Mouse (Mus musculus): Measurements from ENCODE around the gene Gfy. TPM values are rescaled to one million over a fixed set of nuclear protein-coding genes. Genes with fewer than 3 reads are reported as not detected.
A peak's percentile ranks its signal among the peaks of the same experiment; 100 is the strongest.

Gfy gene
- polyA plus RNA-seq, 1 experiment from 2014 or later = not detected

DNA sequence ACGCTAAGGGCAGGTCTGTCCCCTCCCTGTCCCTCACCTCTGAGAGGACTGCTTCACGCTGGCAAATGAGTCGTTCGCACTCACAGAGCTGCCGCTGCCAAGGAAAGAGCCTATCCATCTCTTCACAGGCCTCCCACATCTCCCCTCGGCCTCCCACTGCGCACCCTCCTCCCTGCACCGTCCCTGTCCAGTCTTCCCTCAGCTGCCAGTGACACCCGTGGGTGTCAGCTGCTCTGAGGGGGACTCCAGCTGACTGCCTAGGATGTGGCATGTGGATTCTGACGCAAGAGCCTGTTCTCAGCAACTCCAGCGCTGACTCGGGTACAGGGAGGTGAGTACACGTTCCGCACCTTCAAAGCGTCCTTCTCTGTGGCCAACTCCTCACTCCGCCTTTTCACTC is 10.2 kb upstream of the Gfy start:
- Histone ChIP-seq H3K9ac (ENCODE audit: low read depth, low read length) (no peak overlapping the region), H3K4me2 (replicated peaks; ENCODE audit: low read depth, low read length) (no peak overlapping the region), H3K9me3 (ENCODE audit: control insufficient read depth, low read length) (no peaks in the 10 kb centered on the region), H3K36me3 (ENCODE audit: control insufficient read depth, insufficient read depth, low read length) (no peaks in the 10 kb centered on the region), H3K4me3 (ENCODE audit: low read length) (no peak overlapping the region), H3K4me1 (ENCODE audit: control insufficient read depth, insufficient read depth, low read length) (peaks cover 10% of the 10 kb centered on the region), H3K27ac (ENCODE audit: low read depth, low read length) (no peak overlapping the region), H3K27me3 (ENCODE audit: control insufficient read depth, insufficient read depth, low read length) (peaks cover 32% of the 10 kb centered on the region)
- no peak for ATAC-seq (ENCODE audit: low FRiP score, low TSS enrichment)
- 54% methylated on average over 16 of the region's 16 CpGs for WGBS

DNA sequence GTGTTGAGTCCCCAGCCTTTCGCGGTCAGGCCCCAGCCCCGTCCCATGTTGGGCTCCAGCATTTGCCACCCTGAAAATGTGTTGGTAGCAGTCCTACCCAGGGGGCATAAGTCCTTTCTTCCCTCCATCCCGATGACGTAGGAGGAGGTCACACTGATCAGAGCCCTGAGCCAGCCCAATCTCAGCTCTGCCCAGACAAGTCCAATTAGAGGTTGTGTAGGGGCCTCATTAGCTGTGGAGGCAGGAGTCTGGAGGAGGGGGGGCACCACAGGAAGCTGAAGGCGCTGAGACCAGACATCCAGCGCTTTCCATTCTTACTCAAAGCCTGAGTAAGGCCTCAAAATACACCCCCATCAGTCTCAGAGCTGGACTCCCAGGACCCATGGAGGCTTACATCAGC is 6.6 kb upstream of the Gfy start:
- no peaks in the 10 kb centered on the region for H3K36me3 ChIP-seq (ENCODE audit: control insufficient read depth, insufficient read depth, low read length)
- no peak overlapping the region for H3K4me2 ChIP-seq (replicated peaks; ENCODE audit: low read depth, low read length)
- 76% methylated on average over 7 of the region's 7 CpGs for WGBS
- H3K27me3 ChIP-seq (ENCODE audit: control insufficient read depth, insufficient read depth, low read length) = peaks cover 66% of the 10 kb centered on the region
- no peak overlapping the region for H3K27ac ChIP-seq (ENCODE audit: low read depth, low read length)
- no peak for ATAC-seq (ENCODE audit: low FRiP score, low TSS enrichment)
- H3K4me1 ChIP-seq (ENCODE audit: control insufficient read depth, insufficient read depth, low read length) = peaks cover 5% of the 10 kb centered on the region; the same call in 1 of the 2 replicates
- no peak overlapping the region for H3K9ac ChIP-seq (ENCODE audit: low read depth, low read length)
- H3K4me3 ChIP-seq (ENCODE audit: low read length) = no peak overlapping the region
- no peaks in the 10 kb centered on the region for H3K9me3 ChIP-seq (ENCODE audit: control insufficient read depth, low read length)

DNA sequence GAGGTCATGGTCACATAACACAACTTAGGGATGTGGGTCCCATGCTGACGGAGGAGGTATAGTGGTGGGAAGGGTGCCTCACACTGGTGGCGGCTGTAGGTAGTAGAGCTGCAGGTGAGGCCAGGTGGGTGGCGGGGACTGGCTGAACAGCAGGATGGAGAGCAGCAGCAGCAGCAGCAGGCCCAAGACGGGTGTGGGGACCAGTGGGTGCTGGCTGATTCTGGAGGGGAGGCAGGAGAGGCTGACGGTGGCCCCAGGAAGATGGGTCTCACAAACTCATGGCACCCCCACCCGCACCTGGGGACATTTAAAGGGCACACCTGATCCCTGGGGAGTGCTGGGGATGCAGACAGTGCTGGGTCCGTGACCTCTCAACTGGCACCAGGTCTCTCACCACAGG is 4.3 kb upstream of the Gfy start:
- H3K4me1 ChIP-seq (ENCODE audit: control insufficient read depth, insufficient read depth, low read length) = peaks cover 5% of the 10 kb centered on the region; the same call in 1 of the 2 replicates
- no peak overlapping the region for H3K27ac ChIP-seq (ENCODE audit: low read depth, low read length)
- no peak overlapping the region for H3K4me3 ChIP-seq (ENCODE audit: low read length)
- no peak for ATAC-seq (ENCODE audit: low FRiP score, low TSS enrichment)
- WGBS = 74% methylated on average over 7 of the region's 7 CpGs
- no peak overlapping the region for H3K9ac ChIP-seq (ENCODE audit: low read depth, low read length)
- no peaks in the 10 kb centered on the region for H3K9me3 ChIP-seq (ENCODE audit: control insufficient read depth, low read length)
- H3K36me3 ChIP-seq (ENCODE audit: control insufficient read depth, insufficient read depth, low read length) = no peaks in the 10 kb centered on the region
- H3K4me2 ChIP-seq (replicated peaks; ENCODE audit: low read depth, low read length) = no peak overlapping the region
- peaks cover 74% of the 10 kb centered on the region for H3K27me3 ChIP-seq (ENCODE audit: control insufficient read depth, insufficient read depth, low read length)

DNA sequence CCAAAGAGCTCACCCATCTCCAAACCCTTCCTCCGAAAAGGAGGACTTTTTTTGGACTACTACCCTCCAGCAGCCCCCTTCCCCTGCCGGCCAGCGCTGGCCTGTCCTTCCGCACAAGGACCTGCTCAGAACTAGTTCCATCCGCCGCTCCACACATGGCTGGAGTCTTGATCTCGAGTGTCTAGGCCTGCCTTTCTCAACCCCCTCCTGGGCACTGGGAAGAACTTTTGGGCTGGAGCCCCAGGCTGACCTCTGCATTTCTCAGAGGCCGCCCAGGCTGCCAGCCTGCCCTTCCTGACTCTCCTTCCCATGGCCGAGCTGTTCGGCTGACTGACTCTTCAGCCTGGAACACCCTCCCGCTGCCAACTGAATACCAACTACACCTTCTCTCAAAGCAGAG is 3.2 kb upstream of the Gfy start:
- Histone ChIP-seq H3K9me3 (ENCODE audit: control insufficient read depth, low read length) (no peaks in the 10 kb centered on the region), H3K27ac (ENCODE audit: low read depth, low read length) (no peak overlapping the region), H3K4me2 (replicated peaks; ENCODE audit: low read depth, low read length) (peak overlapping the region; percentile 38), H3K4me1 (ENCODE audit: control insufficient read depth, insufficient read depth, low read length) (peaks cover 5% of the 10 kb centered on the region; the same call in 1 of the 2 replicates), H3K4me3 (ENCODE audit: low read length) (peak overlapping the region; percentile 20), H3K9ac (ENCODE audit: low read depth, low read length) (peak overlapping the region; percentile 13; the same call in 1 of the 2 replicates), H3K36me3 (ENCODE audit: control insufficient read depth, insufficient read depth, low read length) (no peaks in the 10 kb centered on the region), H3K27me3 (ENCODE audit: control insufficient read depth, insufficient read depth, low read length) (peaks cover 83% of the 10 kb centered on the region)
- WGBS = 8% methylated on average over 11 of the region's 11 CpGs
- peak; percentile 64 for ATAC-seq (ENCODE audit: low FRiP score, low TSS enrichment)

DNA sequence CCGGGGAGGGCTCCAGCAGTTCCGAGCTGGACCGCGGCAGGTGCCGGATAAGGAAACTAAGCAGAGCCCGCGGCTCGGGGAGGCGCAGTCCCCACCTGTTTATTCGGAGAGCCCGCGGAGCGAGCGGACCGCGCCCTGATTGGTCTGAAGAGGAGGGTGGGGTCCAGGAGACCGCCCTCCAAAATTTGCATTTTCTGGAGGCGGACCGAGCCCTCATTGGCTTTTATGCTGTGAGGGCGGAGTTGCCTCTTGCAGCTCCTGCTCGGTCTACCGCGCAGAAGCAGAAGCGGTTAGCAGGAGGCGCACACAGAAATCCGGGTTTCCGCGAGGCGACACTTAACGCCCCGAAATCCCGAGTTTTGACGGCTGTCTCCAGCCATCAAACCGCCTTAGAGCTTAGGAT is 2.8 kb upstream of the Gfy start:
- ATAC-seq (ENCODE audit: low FRiP score, low TSS enrichment) = peak; percentile 89
- H3K9ac ChIP-seq (ENCODE audit: low read depth, low read length) = peak overlapping the region; percentile 13; the same call in 1 of the 2 replicates
- H3K27ac ChIP-seq (ENCODE audit: low read depth, low read length) = no peak overlapping the region
- no peaks in the 10 kb centered on the region for H3K36me3 ChIP-seq (ENCODE audit: control insufficient read depth, insufficient read depth, low read length)
- peak overlapping the region; percentile 20 for H3K4me3 ChIP-seq (ENCODE audit: low read length)
- peak overlapping the region; percentile 38 for H3K4me2 ChIP-seq (replicated peaks; ENCODE audit: low read depth, low read length)
- no peaks in the 10 kb centered on the region for H3K9me3 ChIP-seq (ENCODE audit: control insufficient read depth, low read length)
- H3K27me3 ChIP-seq (ENCODE audit: control insufficient read depth, insufficient read depth, low read length) = peaks cover 87% of the 10 kb centered on the region
- WGBS = under 1% methylated on average over 34 of the region's 34 CpGs
- H3K4me1 ChIP-seq (ENCODE audit: control insufficient read depth, insufficient read depth, low read length) = peaks cover 5% of the 10 kb centered on the region; the same call in 1 of the 2 replicates

DNA sequence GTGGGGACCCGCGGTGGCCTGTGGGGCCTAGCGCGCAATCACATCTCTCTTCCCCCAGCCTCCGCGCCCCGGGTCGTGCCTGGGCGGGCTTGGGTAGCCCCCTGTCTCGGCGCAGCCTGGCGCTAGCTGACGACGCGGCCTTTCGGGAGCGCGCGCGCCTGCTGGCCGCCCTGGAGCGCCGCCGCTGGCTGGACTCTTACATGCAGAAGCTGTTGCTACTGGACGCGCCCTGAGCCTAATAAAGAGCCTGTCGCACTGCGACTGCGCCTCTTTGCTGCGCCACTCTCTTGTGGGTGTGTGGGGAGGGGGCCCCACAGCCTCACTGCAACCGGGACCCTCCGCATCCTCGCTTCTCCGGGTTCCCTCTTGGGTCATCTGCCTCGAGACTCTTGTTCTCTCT is 2.2 kb upstream of the Gfy start:
- no peaks in the 10 kb centered on the region for H3K9me3 ChIP-seq (ENCODE audit: control insufficient read depth, low read length)
- peaks cover 92% of the 10 kb centered on the region for H3K27me3 ChIP-seq (ENCODE audit: control insufficient read depth, insufficient read depth, low read length)
- H3K9ac ChIP-seq (ENCODE audit: low read depth, low read length) = no peak overlapping the region
- 5% methylated on average over 29 of the region's 35 CpGs for WGBS
- H3K4me2 ChIP-seq (replicated peaks; ENCODE audit: low read depth, low read length) = no peak overlapping the region
- ATAC-seq (ENCODE audit: low FRiP score, low TSS enrichment) = no peak
- peaks cover 5% of the 10 kb centered on the region; the same call in 1 of the 2 replicates for H3K4me1 ChIP-seq (ENCODE audit: control insufficient read depth, insufficient read depth, low read length)
- peak overlapping the region; percentile 1; the same call in 1 of the 2 replicates for H3K4me3 ChIP-seq (ENCODE audit: low read length)
- H3K27ac ChIP-seq (ENCODE audit: low read depth, low read length) = no peak overlapping the region
- H3K36me3 ChIP-seq (ENCODE audit: control insufficient read depth, insufficient read depth, low read length) = no peaks in the 10 kb centered on the region

DNA sequence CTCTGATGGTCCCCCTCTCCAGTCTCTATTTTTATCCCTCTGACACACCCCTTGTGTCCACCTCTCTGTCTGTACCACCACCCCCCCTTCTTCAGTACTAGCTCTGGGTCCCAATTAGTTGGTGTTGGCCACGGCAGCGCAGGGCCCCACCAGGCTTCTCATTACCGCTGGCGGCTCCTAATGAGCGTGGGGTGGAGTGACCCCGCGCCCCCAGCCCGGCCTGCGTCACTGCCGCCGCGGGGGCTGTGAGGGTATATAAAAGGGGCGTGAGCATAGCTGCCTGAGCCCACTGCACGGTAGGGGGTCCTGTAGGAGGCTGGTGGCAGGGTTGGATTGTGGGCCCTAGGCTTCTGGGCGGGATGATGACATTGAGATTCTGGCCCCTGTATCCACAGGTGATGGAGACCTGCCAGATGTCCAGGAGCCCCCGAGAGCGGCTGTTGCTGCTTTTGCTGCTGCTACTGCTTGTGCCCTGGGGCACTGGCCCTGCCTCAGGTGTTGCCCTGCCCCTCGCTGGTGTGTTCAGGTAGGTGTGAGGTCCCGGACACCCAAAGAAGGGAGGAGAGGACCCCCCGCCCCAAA is 1.6 kb upstream of the Gfy start, which contains the start of gene Pth2:
Pth2 (plus strand) TSS at position 100 of the 582 bp plus-strand sequence.
- Histone ChIP-seq H3K4me3 (ENCODE audit: low read length) (peak within 1 kb of the TSS; percentile 1; the same call in 1 of the 2 replicates), H3K27me3 (ENCODE audit: control insufficient read depth, insufficient read depth, low read length) (peaks cover 92% of the 10 kb centered on the region), H3K36me3 (ENCODE audit: control insufficient read depth, insufficient read depth, low read length) (no peaks in the 10 kb centered on the region), H3K4me1 (ENCODE audit: control insufficient read depth, insufficient read depth, low read length) (peaks cover 9% of the 10 kb centered on the region; the same call in 1 of the 2 replicates), H3K27ac (ENCODE audit: low read depth, low read length) (no peak within 1 kb of the TSS), H3K9me3 (ENCODE audit: control insufficient read depth, low read length) (no peaks in the 10 kb centered on the region), H3K9ac (ENCODE audit: low read depth, low read length) (no peak within 1 kb of the TSS), H3K4me2 (replicated peaks; ENCODE audit: low read depth, low read length) (no peak within 1 kb of the TSS)
- 15% methylated on average over 20 of the region's 20 CpGs for WGBS
- no peak for ATAC-seq (ENCODE audit: low FRiP score, low TSS enrichment)

DNA sequence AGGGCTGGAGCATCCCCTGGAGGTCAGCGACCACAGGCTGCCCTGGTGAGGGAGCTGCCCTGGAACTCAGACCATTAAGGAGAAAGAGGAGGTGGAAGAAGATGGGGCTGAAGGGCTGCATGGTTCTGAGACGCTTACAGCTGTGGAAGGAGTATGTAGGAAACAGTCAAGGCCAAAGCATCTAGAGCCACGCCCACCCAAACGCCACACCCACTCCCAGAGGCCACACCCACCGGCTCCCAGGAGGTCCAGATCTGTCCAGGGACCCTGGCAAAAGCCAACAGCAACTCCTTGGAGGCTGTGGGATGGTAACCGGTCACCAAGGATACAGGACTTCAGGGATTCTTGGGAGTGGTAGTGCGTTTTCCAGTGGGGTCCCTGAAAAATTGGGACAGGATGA is 819 bp downstream of the Gfy start:
- H3K27me3 ChIP-seq (ENCODE audit: control insufficient read depth, insufficient read depth, low read length) = peaks cover 95% of the 10 kb centered on the region
- no peaks in the 10 kb centered on the region for H3K36me3 ChIP-seq (ENCODE audit: control insufficient read depth, insufficient read depth, low read length)
- WGBS = 25% methylated on average over 7 of the region's 7 CpGs
- ATAC-seq (ENCODE audit: low FRiP score, low TSS enrichment) = no peak
- no peak overlapping the region for H3K27ac ChIP-seq (ENCODE audit: low read depth, low read length)
- no peak overlapping the region for H3K4me2 ChIP-seq (replicated peaks; ENCODE audit: low read depth, low read length)
- no peak overlapping the region for H3K9ac ChIP-seq (ENCODE audit: low read depth, low read length)
- H3K4me3 ChIP-seq (ENCODE audit: low read length) = no peak overlapping the region
- peaks cover 9% of the 10 kb centered on the region; the same call in 1 of the 2 replicates for H3K4me1 ChIP-seq (ENCODE audit: control insufficient read depth, insufficient read depth, low read length)
- no peaks in the 10 kb centered on the region for H3K9me3 ChIP-seq (ENCODE audit: control insufficient read depth, low read length)

DNA sequence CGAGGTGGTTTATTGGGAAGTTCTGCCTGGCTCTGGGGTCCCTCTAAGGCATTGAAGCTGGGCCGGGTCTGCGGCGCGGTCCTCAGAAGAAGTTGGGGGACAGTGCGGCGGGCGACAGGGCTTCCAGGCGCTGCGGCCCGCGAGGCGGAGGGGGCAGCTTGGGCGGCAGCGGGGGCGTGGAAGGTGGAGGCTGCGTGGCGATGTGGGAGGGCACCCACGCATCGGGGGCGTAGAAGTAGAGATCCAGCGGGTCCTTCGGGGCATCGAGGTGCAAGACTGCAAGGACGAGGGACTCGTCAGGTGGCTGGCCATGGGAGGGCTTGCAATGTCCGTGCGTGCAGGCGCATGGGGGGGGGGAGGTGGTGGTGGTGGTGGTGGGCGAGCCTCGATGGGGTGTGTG is 3.0 kb downstream of the Gfy start:
- H3K4me3 ChIP-seq (ENCODE audit: low read length) = peak overlapping the region; percentile 21
- H3K36me3 ChIP-seq (ENCODE audit: control insufficient read depth, insufficient read depth, low read length) = no peaks in the 10 kb centered on the region
- peaks cover 79% of the 10 kb centered on the region for H3K27me3 ChIP-seq (ENCODE audit: control insufficient read depth, insufficient read depth, low read length)
- 2% methylated on average over 30 of the region's 31 CpGs for WGBS
- no peak for ATAC-seq (ENCODE audit: low FRiP score, low TSS enrichment)
- 0 out of 2 replicates have a peak overlapping the region, but pooled peaks have one; percentile 7 for H3K9ac ChIP-seq (ENCODE audit: low read depth, low read length)
- peaks cover 5% of the 10 kb centered on the region; the same call in 1 of the 2 replicates for H3K4me1 ChIP-seq (ENCODE audit: control insufficient read depth, insufficient read depth, low read length)
- H3K4me2 ChIP-seq (replicated peaks; ENCODE audit: low read depth, low read length) = peak overlapping the region; percentile 26
- no peak overlapping the region for H3K27ac ChIP-seq (ENCODE audit: low read depth, low read length)
- no peaks in the 10 kb centered on the region for H3K9me3 ChIP-seq (ENCODE audit: control insufficient read depth, low read length)

Measured in kidney, embryonic 14.5 days (tissue).